Mouse (Mus musculus) G1E (cell line): Measurements from ENCODE around the gene Kcnb1. TPM values are rescaled to one million over a fixed set of nuclear protein-coding genes. Genes with fewer than 3 reads are reported as not detected.

Experiments
- ATAC-seq: 2 replicates; pipeline ENCODE4 v1.8.0; 2016; ENCODE audit warnings: mild to moderate bottlenecking; ENCODE audit not compliant: insufficient number of reproducible peaks, poor library complexity, low FRiP score, severe bottlenecking; ENCODE audit errors: extremely low read depth
- DNase-seq: peaks from one replicate; pipeline ENCODE4 v3.0.0; 2012; ENCODE audit warnings: low spot score
- H3K27me3 ChIP-seq: 2 replicates; pipeline ENCODE4 v1.6.1; 2012; ENCODE audit warnings: mild to moderate bottlenecking, low read length, inconsistent platforms; ENCODE audit not compliant: insufficient read depth
- H3K36me3 ChIP-seq: replicated peaks from 2 replicates; pipeline ENCODE3; 2012; ENCODE audit warnings: mild to moderate bottlenecking, inconsistent platforms
- H3K4me1 ChIP-seq: 2 replicates; pipeline ENCODE4 v1.6.1; 2012; ENCODE audit warnings: low read depth, low read length, inconsistent platforms, mixed read lengths; ENCODE audit not compliant: insufficient read depth
- H3K4me3 ChIP-seq: 2 replicates; pipeline ENCODE4 v1.5.1; 2012; ENCODE audit warnings: low read depth, mild to moderate bottlenecking, inconsistent platforms, low read length, moderate library complexity, mixed read lengths
- H3K9me3 ChIP-seq: replicated peaks from 2 replicates; pipeline ENCODE4 v1.6.1; 2012; ENCODE audit warnings: inconsistent platforms
- CTCF ChIP-seq: IDR thresholded peaks from 2 replicates; pipeline ENCODE4 v1.5.1; 2012; ENCODE audit warnings: low read depth, low read length, inconsistent platforms, mixed read lengths
- GATA1 ChIP-seq: IDR thresholded peaks from 2 replicates; pipeline ENCODE4 v1.6.1; 2012; ENCODE audit warnings: borderline replicate concordance, low read length, inconsistent platforms, mixed read lengths
- GATA2 ChIP-seq: IDR thresholded peaks from 2 replicates; pipeline ENCODE4 v1.6.1; 2012; ENCODE audit warnings: low read depth, low read length, inconsistent platforms, borderline replicate concordance
- POLR2AphosphoS5 ChIP-seq: IDR thresholded peaks from 2 replicates; pipeline ENCODE4 v1.6.1; 2012; ENCODE audit warnings: low read depth, low read length, inconsistent platforms; ENCODE audit not compliant: insufficient replicate concordance
- TAL1 ChIP-seq: conservative IDR thresholded peaks from 2 replicates; pipeline ENCODE4 v1.6.1; 2012; ENCODE audit warnings: low read depth, low read length, inconsistent platforms, mixed read lengths
- polyA plus RNA-seq: library from polyadenylated mRNA; stranded (reverse); fragments of >175 nt; gene quantifications from 2 replicates; pipeline ENCODE4 v1.2.3, GENCODE M21; 2012
- total RNA-seq, 2 experiments: library from RNA; stranded (forward) in 1 of 2; stranded (reverse) in 1 of 2; fragments of 200-1000 nt in 1 of 2; fragments of >200 nt in 1 of 2; fragmentation: Nextera tagmentation in 1 of 2; gene quantifications; 2 replicates each; pipeline ENCODE4 v1.2.3; 2014 to 2017

Kcnb1 gene
- total and polyA plus RNA-seq, 3 experiments, result 0.22 TPM; not detected in 2

DNA sequence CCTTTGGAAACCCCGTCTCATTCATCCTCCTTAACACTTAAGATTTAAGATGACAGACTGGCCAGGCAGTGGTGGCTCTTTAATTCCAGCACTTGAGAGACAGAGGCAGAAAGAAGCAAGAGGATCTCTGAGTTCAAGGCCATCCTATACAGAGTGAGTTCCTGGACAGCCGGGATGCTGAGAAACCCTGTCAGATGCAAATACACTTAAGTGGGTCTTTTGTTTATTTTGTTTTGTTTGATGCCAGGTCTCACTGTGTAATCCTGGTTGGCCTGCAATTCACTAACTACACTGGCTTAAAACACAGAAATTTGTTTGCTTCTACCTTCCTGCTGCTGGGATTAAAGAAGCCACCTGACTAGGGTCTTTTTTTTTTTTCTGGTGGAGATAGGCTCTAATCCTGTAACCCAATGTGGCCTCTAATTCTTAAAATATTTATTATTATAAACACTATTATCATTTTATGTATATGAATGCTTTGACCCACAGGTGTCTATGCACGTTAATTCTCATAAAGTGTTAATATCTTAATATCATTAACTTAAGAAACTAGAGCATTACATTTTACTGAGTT, 131.1 kb downstream of the Kcnb1 start:
- H3K4me1 ChIP-seq, result peaks cover 29% of the 10 kb centered on the region
- ATAC-seq, result no peak
- no peaks in the 10 kb centered on the region for H3K9me3 ChIP-seq
- no peaks in the 10 kb centered on the region for H3K27me3 ChIP-seq
- H3K36me3 ChIP-seq, result peaks cover 68% of the 10 kb centered on the region
- no peak overlapping the region for H3K4me3 ChIP-seq
- TF ChIP-seq GATA1, result no peak
- TF ChIP-seq CTCF, result no peak
- TF ChIP-seq POLR2AphosphoS5, result no peak
- TF ChIP-seq TAL1, result no peak
- TF ChIP-seq GATA2, result no peak
- no peak for DNase-seq

DNA sequence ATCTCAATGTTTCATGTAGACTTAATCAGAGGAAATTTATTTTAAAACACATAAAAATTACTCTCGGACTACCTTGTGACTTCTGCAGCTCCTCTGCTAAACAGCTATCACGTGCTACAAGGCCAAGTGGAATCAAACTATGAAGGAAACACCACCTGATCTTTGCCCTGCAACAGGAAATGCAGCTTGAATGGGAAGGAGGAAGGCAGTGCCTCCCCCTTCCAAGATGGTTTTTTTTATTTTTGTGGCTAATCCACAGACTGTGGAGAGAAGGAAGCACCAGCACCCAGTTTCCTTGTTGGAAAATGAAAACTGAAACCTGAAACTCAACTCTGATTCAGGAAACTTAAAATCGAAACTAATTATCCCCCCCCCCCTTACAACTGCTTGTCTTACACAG, 131.8 kb downstream of the Kcnb1 start:
- Histone ChIP-seq H3K9me3 (no peaks in the 10 kb centered on the region), H3K4me3 (no peak overlapping the region), H3K36me3 (peaks cover 68% of the 10 kb centered on the region), H3K4me1 (peaks cover 36% of the 10 kb centered on the region), H3K27me3 (no peaks in the 10 kb centered on the region)
- TF ChIP-seq POLR2AphosphoS5 (no peak), CTCF (no peak)
- DNase-seq, result no peak
- ATAC-seq, result no peak

DNA sequence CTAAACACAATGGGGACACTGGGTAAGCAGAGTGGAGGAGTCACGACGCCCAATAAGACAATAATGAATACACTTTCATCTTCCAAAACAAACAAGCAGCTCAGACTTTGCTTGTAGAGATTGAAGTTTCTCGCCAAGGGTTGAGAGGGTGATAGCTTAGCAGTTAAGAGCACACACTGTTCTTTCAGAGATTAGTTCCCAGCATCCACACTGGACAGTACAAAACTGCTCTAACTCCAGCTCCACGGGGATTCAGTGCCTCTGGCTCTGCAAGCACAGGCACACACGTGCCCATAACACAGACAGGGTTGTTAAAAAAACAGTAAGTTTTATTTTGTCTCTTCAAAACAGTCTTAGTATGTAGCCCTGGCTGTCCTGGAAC, 133.0 kb downstream of the Kcnb1 start:
- Histone ChIP-seq H3K36me3 (peaks cover 77% of the 10 kb centered on the region), H3K27me3 (no peaks in the 10 kb centered on the region), H3K9me3 (no peaks in the 10 kb centered on the region), H3K4me1 (peaks cover 40% of the 10 kb centered on the region), H3K4me3 (no peak overlapping the region)
- DNase-seq, result no peak
- TF ChIP-seq TAL1 (no peak), CTCF (no peak), POLR2AphosphoS5 (no peak), GATA1 (no peak)
- ATAC-seq, result no peak

DNA sequence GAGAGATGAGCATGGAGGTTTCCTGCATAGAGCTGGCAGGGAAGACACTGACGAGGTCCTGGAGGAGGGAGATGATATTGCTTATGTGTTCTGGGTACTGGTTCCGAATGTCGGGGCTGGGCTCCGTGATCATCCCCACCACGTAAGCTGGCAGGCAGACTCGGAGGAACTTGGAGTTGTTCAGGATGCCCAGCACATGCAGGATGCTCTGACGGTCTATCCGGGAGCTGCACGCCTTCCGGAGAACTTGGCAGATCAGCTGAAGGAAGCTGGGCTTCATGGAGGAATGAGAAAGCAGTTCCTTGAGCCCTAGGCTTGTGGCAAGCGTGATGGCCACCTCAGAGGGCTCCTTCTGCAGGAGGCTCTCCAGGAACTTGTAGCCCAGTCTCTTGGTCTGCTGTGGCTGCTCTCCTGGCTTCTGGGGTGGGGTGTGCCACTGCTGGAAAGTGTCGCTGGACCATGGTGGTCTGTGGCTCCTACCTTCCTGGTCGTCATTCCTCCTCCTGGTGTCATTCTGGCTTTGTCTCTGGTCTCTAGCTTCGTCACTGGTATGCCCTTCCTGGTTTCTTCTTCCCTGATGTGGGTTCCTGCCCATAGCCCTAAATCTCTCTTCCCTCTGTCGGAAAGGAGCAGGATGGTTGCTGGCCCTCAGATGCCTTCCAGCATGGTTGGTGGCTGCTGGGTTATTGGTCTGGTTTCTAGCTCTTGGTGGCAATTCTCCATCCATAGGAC, 133.6 kb downstream of the Kcnb1 start:
- Histone ChIP-seq H3K27me3 (no peaks in the 10 kb centered on the region), H3K36me3 (peaks cover 80% of the 10 kb centered on the region), H3K4me3 (no peak overlapping the region), H3K4me1 (peaks cover 34% of the 10 kb centered on the region), H3K9me3 (no peaks in the 10 kb centered on the region)
- TF ChIP-seq TAL1 (no peak), GATA1 (no peak), GATA2 (no peak), CTCF (no peak), POLR2AphosphoS5 (no peak)
- DNase-seq (no peak), ATAC-seq (no peak)

DNA sequence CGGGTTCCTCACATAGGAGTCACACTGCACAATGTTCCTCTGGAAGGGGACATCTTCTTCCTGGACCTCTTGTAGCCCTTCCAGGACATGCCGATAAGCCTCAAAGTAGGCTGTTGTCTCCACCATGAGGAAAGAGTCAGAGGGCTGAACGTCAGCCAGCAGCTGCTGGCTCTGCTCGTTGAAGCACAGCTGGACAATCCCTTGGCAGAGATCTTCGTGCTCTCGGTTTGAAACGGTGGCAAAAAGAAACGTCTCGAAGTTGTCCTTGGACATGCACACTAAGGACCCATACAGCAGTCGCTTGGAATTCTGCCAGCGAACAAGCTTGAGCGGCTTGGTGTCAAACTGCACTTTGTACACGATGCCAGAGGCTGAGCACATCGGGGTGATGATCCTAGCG, 134.6 kb downstream of the Kcnb1 start:
- DNase-seq (no peak), ATAC-seq (no peak)
- Histone ChIP-seq H3K4me3 (no peak overlapping the region), H3K36me3 (peaks cover 86% of the 10 kb centered on the region), H3K27me3 (no peaks in the 10 kb centered on the region), H3K9me3 (no peaks in the 10 kb centered on the region), H3K4me1 (peaks cover 31% of the 10 kb centered on the region)
- TF ChIP-seq GATA2 (no peak), TAL1 (no peak), GATA1 (no peak), POLR2AphosphoS5 (no peak), CTCF (no peak)

DNA sequence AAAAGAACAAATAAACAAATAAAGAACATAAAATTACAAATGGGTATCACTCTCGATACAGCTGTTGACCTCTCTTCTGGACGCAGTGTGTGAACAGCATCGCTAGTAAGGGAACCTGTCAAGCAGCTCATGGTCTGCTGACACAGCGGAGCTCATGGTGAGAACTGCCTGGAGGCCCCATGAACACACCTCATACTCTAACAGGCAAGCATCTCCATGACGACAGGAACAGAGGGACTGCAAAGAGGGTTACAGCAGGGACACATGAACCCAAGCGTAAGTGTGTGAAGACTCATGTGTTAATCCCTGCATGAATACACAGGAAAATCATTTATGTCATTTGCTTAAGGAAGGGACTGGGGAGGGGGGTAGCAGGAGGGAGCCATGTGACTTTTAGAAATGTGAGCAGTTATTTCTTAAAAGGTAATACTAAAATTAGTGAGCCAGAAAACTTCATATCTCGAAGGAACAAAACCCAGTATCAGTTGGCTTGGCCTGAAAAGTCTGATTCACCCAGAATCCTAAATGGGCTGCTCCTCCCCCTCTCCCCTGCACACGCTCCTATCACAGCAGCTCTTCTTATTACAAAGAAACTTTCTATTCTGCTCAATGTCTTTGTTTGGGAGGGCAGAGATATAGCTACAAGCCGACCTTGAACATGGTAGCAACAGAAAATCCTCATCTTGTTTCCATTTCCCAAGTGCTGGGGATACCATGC, 136.7 kb downstream of the Kcnb1 start:
- peaks cover 36% of the 10 kb centered on the region for H3K4me1 ChIP-seq
- ATAC-seq, result no peak

More for the DNA sequence above, 136.7 kb downstream of the Kcnb1 start:
- Histone ChIP-seq H3K36me3 (peaks cover 89% of the 10 kb centered on the region), H3K27me3 (no peaks in the 10 kb centered on the region), H3K4me3 (no peak overlapping the region), H3K9me3 (no peaks in the 10 kb centered on the region)
- TF ChIP-seq POLR2AphosphoS5, result no peak
- TF ChIP-seq CTCF, result no peak
- no peak for TF ChIP-seq GATA2
- no peak for TF ChIP-seq TAL1
- no peak for TF ChIP-seq GATA1
- DNase-seq, result no peak
